Mouse (Mus musculus): ENCODE measurements around the gene Gpm6b.

DNA sequence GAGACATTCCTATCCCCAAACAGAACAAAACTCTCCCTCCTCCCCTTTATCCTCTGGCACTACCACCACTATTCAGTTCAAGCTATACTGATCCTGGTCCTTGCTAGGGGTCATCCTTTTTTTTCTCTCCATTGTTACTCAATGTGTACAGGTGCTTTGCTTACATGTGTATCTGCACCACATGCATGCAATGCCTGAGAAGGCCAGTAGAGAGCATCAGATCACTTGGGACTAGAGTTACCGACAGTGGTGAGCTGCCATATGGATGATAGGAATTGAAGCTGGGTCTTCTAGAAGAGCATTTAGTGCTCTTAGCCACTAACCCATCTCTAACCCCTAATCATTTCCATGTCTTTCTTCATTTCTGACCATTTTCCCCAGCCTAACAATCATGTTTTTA lies 155.0 kb downstream of the Gpm6b start:
- no peak for TF ChIP-seq GATA1 (IDR thresholded peaks at IDR 0.05; ENCODE audit: low read length)
- TF ChIP-seq TAL1 (IDR thresholded peaks at IDR 0.05; ENCODE audit: low read length) = no peak

Measured in erythroblast, embryonic 14.5 days (primary cell).